Mouse (Mus musculus): ENCODE measurements at regions not wholly inside any gene's neighbourhood (a gene's known extent, or its start where the extent isn't known, plus 50 kb on each side); places are given as distances from the start of the nearest gene placed in this dataset.

DNA sequence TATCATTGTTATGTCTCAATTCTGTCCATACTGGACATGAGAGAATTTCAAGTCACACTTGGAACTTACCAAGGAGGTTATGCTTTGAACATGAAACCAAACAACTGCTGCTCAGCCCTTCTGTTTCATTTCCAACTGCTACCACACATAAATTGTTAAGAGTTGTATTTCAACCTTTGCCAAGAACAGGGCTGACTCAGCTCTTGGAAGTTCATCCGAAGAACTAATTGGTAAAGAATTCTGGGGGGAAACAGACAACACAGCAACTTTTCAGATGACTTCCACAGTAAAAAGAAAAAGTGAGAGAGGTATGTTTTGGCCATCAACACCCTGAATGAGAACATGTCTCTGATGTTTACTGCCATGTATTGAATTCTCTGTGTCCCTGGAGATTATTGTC lies 234.1 kb upstream of the Slco3a1 start:
- TF ChIP-seq CTCF (IDR thresholded peaks at IDR 0.05; ENCODE audit: borderline replicate concordance, insufficient read depth, low read depth, low read length) (no peak), POLR2A (IDR thresholded peaks at IDR 0.05; ENCODE audit: borderline replicate concordance, insufficient read depth, low read length) (no peak)
